Mouse (Mus musculus) heart, embryonic 13.5 days (tissue): ENCODE data around the gene Prss34. TPM values are rescaled to one million over a fixed set of nuclear protein-coding genes. Genes with fewer than 3 reads are reported as not detected.

ENCODE experiments used
- ATAC-seq: fragments of 200-750 bp; cut with Nextera tagmentation; 2 replicates; pipeline ENCODE4 v1.8.0; 2017; ENCODE audit warnings: moderate TSS enrichment; ENCODE audit not compliant: insufficient number of reproducible peaks, low FRiP score, low TSS enrichment; ENCODE audit errors: extremely low read depth
- H3K27ac ChIP-seq: fragments of 300-500 bp; sonication (generic); replicated peaks from 2 replicates; pipeline ENCODE4 v1.5.1; 2015; ENCODE audit warnings: moderate library complexity, mild to moderate bottlenecking, inconsistent platforms
- H3K27me3 ChIP-seq: fragments of 300-500 bp; sonication (generic); replicated peaks from 2 replicates; pipeline ENCODE4 v1.6.1; 2015; ENCODE audit warnings: mild to moderate bottlenecking, inconsistent platforms
- H3K36me3 ChIP-seq: fragments of 300-500 bp; sonication (generic); 2 replicates; pipeline ENCODE4 v1.6.1; 2015; ENCODE audit warnings: mild to moderate bottlenecking, inconsistent platforms
- H3K4me1 ChIP-seq: fragments of 300-500 bp; sonication (generic); 2 replicates; pipeline ENCODE4 v1.6.1; 2015; ENCODE audit warnings: inconsistent platforms
- H3K4me2 ChIP-seq: fragments of 300-500 bp; sonication (generic); 2 replicates; pipeline ENCODE4 v1.6.1; 2015; ENCODE audit warnings: inconsistent platforms, mild to moderate bottlenecking, moderate library complexity
- H3K4me3 ChIP-seq: fragments of 300-500 bp; sonication (generic); 2 replicates; pipeline ENCODE4 v1.5.1; 2015; ENCODE audit warnings: moderate library complexity, mild to moderate bottlenecking, inconsistent platforms
- H3K9ac ChIP-seq: fragments of 300-500 bp; sonication (generic); 2 replicates; pipeline ENCODE4 v1.6.1; 2015; ENCODE audit warnings: inconsistent platforms, mild to moderate bottlenecking, moderate library complexity
- H3K9me3 ChIP-seq: fragments of 300-500 bp; sonication (generic); 2 replicates; pipeline ENCODE4 v1.6.1; 2016; ENCODE audit warnings: inconsistent platforms
- WGBS: fragments of 180-500 bp; shearing (Covaris S2); methylation state at CpG from one replicate; pipeline ENCODE4 v1.1.7; 2015; ENCODE audit warnings: mixed read lengths; 5-methylcytosine and 5-hydroxymethylcytosine counted together
- polyA plus RNA-seq: library from polyadenylated mRNA; unstranded; fragments of >200 nt; fragmentation: Nextera tagmentation; extraction: Ambion mirVana; gene quantifications from 2 replicates; pipeline ENCODE4 v1.2.1, GENCODE M21; 2015

Gene Prss34
- polyA plus RNA-seq = 0.16 TPM in 1 of 2 replicates, not detected in the other

GRCm38 (mm10) chr17:25298094-25298493, at the start of gene Prss34:
TSS of gene Prss34 (plus strand) at chr17:25298394.
- ATAC-seq = no peak

DNA sequence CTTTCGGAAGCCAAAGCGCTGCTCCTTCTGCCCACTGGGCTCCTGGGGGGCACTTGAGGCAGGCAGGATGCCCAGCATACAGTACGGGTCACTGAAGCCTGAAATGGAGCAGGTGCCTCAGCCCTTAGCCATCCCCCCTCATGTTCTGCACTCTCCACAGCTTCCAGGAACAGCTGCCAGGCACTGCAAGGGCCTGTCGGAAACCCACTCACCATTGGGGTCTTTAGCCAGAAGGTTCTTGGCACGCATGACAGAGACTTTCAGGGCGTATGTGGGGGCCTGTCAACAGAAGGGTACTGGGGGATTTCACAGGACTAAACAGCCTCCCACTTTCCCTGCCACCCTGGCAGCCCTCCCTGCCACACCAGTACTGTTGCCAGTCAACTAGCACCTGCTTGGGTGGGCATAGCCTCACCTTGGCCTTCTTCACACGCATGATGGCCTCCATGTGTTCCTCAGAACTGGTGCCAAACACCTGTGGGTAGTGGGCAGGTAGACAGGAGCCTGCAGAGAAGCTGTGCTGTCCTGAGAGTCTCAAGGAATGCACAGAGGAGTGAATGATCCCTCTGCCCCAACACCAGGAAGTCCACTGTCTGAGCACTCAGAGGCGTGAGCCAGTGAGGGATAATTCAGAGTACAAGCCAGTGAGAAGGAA, 47.9 kb upstream of the Prss34 start:
- Histone ChIP-seq H3K36me3 (no peaks in the 10 kb centered on the region), H3K9me3 (no peaks in the 10 kb centered on the region), H3K9ac (no peak overlapping the region), H3K27ac (no peak overlapping the region), H3K4me1 (no peaks in the 10 kb centered on the region), H3K4me3 (no peak overlapping the region), H3K27me3 (peaks cover 66% of the 10 kb centered on the region), H3K4me2 (no peak overlapping the region)
- WGBS = 74% methylated on average over 8 of the region's 8 CpGs
- ATAC-seq = no peak

More at GRCm38 (mm10) chr17:25298094-25298493, at the start of gene Prss34:
- Histone ChIP-seq H3K27me3 (peaks cover 58% of the 10 kb centered on the region), H3K9ac (no peak within 1 kb of the TSS), H3K4me1 (no peaks in the 10 kb centered on the region), H3K9me3 (no peaks in the 10 kb centered on the region), H3K36me3 (no peaks in the 10 kb centered on the region), H3K27ac (no peak within 1 kb of the TSS), H3K4me2 (no peak within 1 kb of the TSS), H3K4me3 (no peak within 1 kb of the TSS)
- 77% methylated on average over 5 of the region's 5 CpGs for WGBS

DNA sequence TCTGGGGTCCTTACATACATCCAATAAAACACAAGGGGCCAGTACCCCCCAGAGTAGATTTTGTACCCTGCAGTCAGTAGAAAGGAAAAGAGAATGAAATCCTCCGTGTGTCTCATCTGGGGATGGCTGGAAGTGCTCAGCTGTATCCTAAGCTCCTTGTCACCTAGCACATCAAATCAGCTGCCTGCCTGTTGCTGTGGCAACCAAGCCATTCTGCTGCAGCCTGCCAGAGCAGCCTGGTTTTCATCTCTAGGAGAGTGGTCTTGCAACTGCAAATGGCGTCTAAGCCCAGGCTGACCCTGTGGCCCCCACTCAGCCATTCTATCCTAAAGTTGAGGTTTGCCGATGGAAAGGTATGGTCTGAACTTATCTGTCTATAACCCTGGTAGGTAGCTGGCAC, 45.6 kb upstream of the Prss34 start:
- Histone ChIP-seq H3K27ac (no peak overlapping the region), H3K36me3 (no peaks in the 10 kb centered on the region), H3K9me3 (no peaks in the 10 kb centered on the region), H3K4me3 (no peak overlapping the region), H3K4me1 (peaks cover 13% of the 10 kb centered on the region), H3K4me2 (no peak overlapping the region), H3K27me3 (peaks cover 83% of the 10 kb centered on the region), H3K9ac (no peak overlapping the region)
- WGBS = 29% methylated on average over 3 of the region's 3 CpGs
- no peak for ATAC-seq

- peaks cover 13% of the 10 kb centered on the region for H3K4me1 ChIP-seq
- H3K4me3 ChIP-seq = no peak overlapping the region
- 40% methylated on average over 10 of the region's 10 CpGs for WGBS
- no peak overlapping the region for H3K4me2 ChIP-seq
- H3K36me3 ChIP-seq = peaks cover 7% of the 10 kb centered on the region
- H3K9ac ChIP-seq = no peak overlapping the region
- H3K9me3 ChIP-seq = no peaks in the 10 kb centered on the region
- ATAC-seq = no peak
- H3K27me3 ChIP-seq = peaks cover 72% of the 10 kb centered on the region
- no peak overlapping the region for H3K27ac ChIP-seq
These were observed 44.4 kb upstream of the Prss34 start for GRCm38 (mm10) chr17:25253760-25254159.

DNA sequence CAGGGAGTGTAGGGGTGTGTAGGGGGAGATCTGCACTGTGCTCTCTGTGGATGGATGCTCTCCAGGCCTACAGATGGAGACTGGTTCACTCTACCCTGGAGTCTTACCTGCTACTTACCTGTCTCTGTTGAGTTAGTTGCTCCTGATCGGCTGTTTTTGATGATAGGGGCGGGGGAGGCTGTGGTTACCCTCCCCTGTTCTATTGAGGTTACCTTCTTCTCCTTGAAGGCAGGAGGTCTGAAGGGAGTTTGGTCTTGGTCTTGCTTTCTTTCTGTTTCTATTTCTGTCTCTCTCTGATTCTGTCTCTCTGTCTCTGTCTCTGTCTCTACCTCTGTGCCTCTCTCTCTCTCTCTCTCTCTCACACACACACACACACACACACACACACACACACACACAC, 43.1 kb upstream of the Prss34 start:
- Histone ChIP-seq H3K27me3 (peaks cover 65% of the 10 kb centered on the region), H3K4me2 (peak overlapping the region; percentile 80), H3K4me1 (peaks cover 13% of the 10 kb centered on the region), H3K4me3 (no peak overlapping the region), H3K36me3 (peaks cover 21% of the 10 kb centered on the region), H3K27ac (no peak overlapping the region), H3K9me3 (no peaks in the 10 kb centered on the region), H3K9ac (no peak overlapping the region; the same call in 1 of the 2 replicates)
- ATAC-seq = no peak
- whole genome bisulfite sequencing = 55% methylated on average over 2 of the region's 2 CpGs

GRCm38 (mm10) chr17:25256140-25256754, 41.9 kb upstream of the Prss34 start, which contains the start of gene Baiap3:
TSS of gene Baiap3 (minus strand) at chr17:25256364.
- H3K9me3 ChIP-seq = no peaks in the 10 kb centered on the region
- peak within 1 kb of the TSS; percentile 52 for H3K4me3 ChIP-seq
- WGBS = 4% methylated on average over 35 of the region's 35 CpGs
- peaks cover 61% of the 10 kb centered on the region for H3K27me3 ChIP-seq
- peak within 1 kb of the TSS; percentile 70 for H3K9ac ChIP-seq
- ATAC-seq = no peak
- peaks cover 13% of the 10 kb centered on the region for H3K4me1 ChIP-seq
- peak within 1 kb of the TSS; percentile 80 for H3K4me2 ChIP-seq
- H3K36me3 ChIP-seq = peaks cover 26% of the 10 kb centered on the region
- no peak within 1 kb of the TSS for H3K27ac ChIP-seq

GRCm38 (mm10) chr17:25257804-25258261, 40.4 kb upstream of the Prss34 start:
- Histone ChIP-seq H3K27ac (no peak overlapping the region), H3K4me2 (no peak overlapping the region), H3K36me3 (peaks cover 32% of the 10 kb centered on the region), H3K27me3 (peaks cover 45% of the 10 kb centered on the region), H3K9ac (no peak overlapping the region), H3K4me3 (no peak overlapping the region), H3K9me3 (no peaks in the 10 kb centered on the region), H3K4me1 (peaks cover 13% of the 10 kb centered on the region)
- WGBS = 57% methylated on average over 6 of the region's 6 CpGs
- ATAC-seq = no peak

GRCm38 (mm10) chr17:25264453-25264852, 33.7 kb upstream of the Prss34 start:
- H3K4me2 ChIP-seq = no peak overlapping the region
- no peak overlapping the region for H3K9ac ChIP-seq
- WGBS = 56% methylated on average over 3 of the region's 3 CpGs
- H3K27ac ChIP-seq = no peak overlapping the region
- H3K27me3 ChIP-seq = no peaks in the 10 kb centered on the region
- H3K4me3 ChIP-seq = no peak overlapping the region
- no peaks in the 10 kb centered on the region for H3K9me3 ChIP-seq
- no peak for ATAC-seq
- H3K36me3 ChIP-seq = peaks cover 84% of the 10 kb centered on the region
- peaks cover under 1% of the 10 kb centered on the region for H3K4me1 ChIP-seq

DNA sequence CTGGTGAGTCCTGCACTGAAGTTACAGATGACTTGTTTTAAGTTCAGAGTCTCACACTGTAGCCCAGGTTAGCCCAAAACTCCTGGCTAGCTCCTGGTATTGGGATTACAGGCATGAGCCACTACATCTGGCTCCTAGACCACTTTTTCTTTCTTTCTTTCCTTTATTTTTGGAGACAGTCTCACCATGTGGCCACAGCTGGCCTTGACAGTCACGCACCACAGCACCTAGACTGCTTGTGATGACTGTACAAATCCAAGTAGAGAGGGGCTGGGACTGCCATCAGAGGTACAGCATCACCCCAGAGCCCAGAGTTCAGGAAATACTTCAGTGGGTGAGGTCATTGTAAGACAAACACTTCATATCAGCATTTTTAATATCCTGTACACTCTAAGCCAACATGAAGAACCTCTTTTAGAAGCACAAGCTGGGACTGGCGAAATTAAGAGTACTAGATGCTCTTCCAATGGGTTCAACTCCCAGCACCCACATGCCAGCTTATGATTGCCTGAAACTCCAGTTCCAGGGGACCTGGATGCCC, 27.3 kb upstream of the Prss34 start:
- peak overlapping the region; percentile 89 for H3K4me2 ChIP-seq
- H3K4me3 ChIP-seq = peak overlapping the region; percentile 100
- peaks cover 36% of the 10 kb centered on the region for H3K4me1 ChIP-seq
- WGBS = 61% methylated on average over 2 of the region's 2 CpGs
- no peaks in the 10 kb centered on the region for H3K27me3 ChIP-seq
- peaks cover 43% of the 10 kb centered on the region for H3K36me3 ChIP-seq
- H3K9ac ChIP-seq = peak overlapping the region; percentile 99
- 0 out of 2 replicates have a peak overlapping the region, but pooled peaks have one; percentile 97 for H3K27ac ChIP-seq
- no peaks in the 10 kb centered on the region for H3K9me3 ChIP-seq
- ATAC-seq = no peak

DNA sequence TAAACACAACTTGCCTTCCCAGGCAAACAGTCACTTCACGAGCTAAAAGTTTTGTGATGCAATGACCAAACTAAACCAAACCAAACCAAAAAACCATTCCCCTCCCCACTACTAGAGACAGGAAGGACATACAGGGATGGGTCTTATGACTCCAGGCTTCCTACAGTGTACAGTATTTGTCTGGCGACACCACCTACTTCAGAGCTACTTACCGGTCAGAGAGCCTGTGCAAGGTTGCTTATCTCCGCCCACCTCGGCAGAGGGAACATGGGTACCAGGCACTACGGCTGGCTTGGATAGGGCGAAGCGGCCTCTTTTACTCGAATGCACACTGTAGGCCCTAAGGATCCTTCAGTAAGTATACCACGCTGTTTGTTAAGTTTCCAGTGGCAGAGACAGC, 25.9 kb upstream of the Prss34 start:
- Histone ChIP-seq H3K4me3 (peak overlapping the region; percentile 100), H3K9ac (peak overlapping the region; percentile 99), H3K4me1 (peaks cover 36% of the 10 kb centered on the region), H3K4me2 (peak overlapping the region; percentile 89), H3K27ac (peak overlapping the region; percentile 97), H3K9me3 (no peaks in the 10 kb centered on the region), H3K36me3 (peaks cover 28% of the 10 kb centered on the region), H3K27me3 (no peaks in the 10 kb centered on the region)
- no peak for ATAC-seq
- under 1% methylated on average over 10 of the region's 10 CpGs for WGBS

GRCm38 (mm10) chr17:25272951-25273705, 25.1 kb upstream of the Prss34 start:
- no peaks in the 10 kb centered on the region for H3K9me3 ChIP-seq
- under 1% methylated on average over 92 of the region's 92 CpGs for WGBS
- H3K4me1 ChIP-seq = peaks cover 36% of the 10 kb centered on the region
- peak overlapping the region; percentile 97 for H3K27ac ChIP-seq
- peak overlapping the region; percentile 89 for H3K4me2 ChIP-seq
- ATAC-seq = peak; percentile 82
- H3K4me3 ChIP-seq = peak overlapping the region; percentile 100
- peaks cover 20% of the 10 kb centered on the region for H3K36me3 ChIP-seq
- H3K9ac ChIP-seq = peak overlapping the region; percentile 99
- no peaks in the 10 kb centered on the region; the same call in 1 of the 2 replicates for H3K27me3 ChIP-seq
